Mouse (Mus musculus) heart, embryonic 14.5 days (tissue): Measurements from ENCODE around the gene Arl8a. TPM values are rescaled to one million over a fixed set of nuclear protein-coding genes. Genes with fewer than 3 reads are reported as not detected.

Experiments used
- ATAC-seq: fragments of 200-750 bp; cut with Nextera tagmentation; 2 replicates; pipeline ENCODE4 v1.8.0; 2017; ENCODE audit warnings: low read depth, moderate TSS enrichment; ENCODE audit not compliant: insufficient number of reproducible peaks, insufficient read depth, low FRiP score
- H3K27ac ChIP-seq, 2 experiments: fragments of 200-500 bp in 1 of 2; fragments of 300-500 bp in 1 of 2; sonication (generic) in 1 of 2; replicated peaks in 1 of 2; 2 replicates each; pipeline ENCODE4 v1.5.1; 2012 to 2014; ENCODE audit warnings: low read depth in 2 of 2, low read length in 2 of 2, control low read depth in 1 of 2, mild to moderate bottlenecking in 1 of 2, mixed read lengths in 1 of 2; ENCODE audit not compliant: control insufficient read depth in 1 of 2, insufficient read depth in 1 of 2
- H3K27me3 ChIP-seq: fragments of 300-500 bp; sonication (generic); 2 replicates; pipeline ENCODE4 v1.6.1; 2014; ENCODE audit warnings: mild to moderate bottlenecking, low read length, control low read depth; ENCODE audit not compliant: control insufficient read depth, insufficient read depth
- H3K36me3 ChIP-seq: fragments of 300-500 bp; sonication (generic); 2 replicates; pipeline ENCODE4 v1.6.1; 2014; ENCODE audit warnings: mild to moderate bottlenecking, control low read depth, low read length, mixed read lengths; ENCODE audit not compliant: control insufficient read depth, insufficient read depth
- H3K4me1 ChIP-seq, 2 experiments: fragments of 200-500 bp in 1 of 2; fragments of 300-500 bp in 1 of 2; sonication (generic) in 1 of 2; 2 replicates each; pipeline ENCODE4 v1.6.1; 2012 to 2014; ENCODE audit warnings: low read length in 2 of 2, control low read depth in 1 of 2, mixed read lengths in 1 of 2; ENCODE audit not compliant: control insufficient read depth in 2 of 2, insufficient read depth in 2 of 2
- H3K4me2 ChIP-seq: fragments of 300-500 bp; sonication (generic); 2 replicates; pipeline ENCODE4 v1.6.1; 2014; ENCODE audit warnings: mild to moderate bottlenecking, low read length
- H3K4me3 ChIP-seq, 2 experiments: fragments of 200-500 bp in 1 of 2; fragments of 300-500 bp in 1 of 2; sonication (generic) in 1 of 2; 2 replicates each; pipeline ENCODE4 v1.5.1; 2012 to 2014; ENCODE audit warnings: low read length in 2 of 2, mild to moderate bottlenecking in 2 of 2, control low read depth in 1 of 2, low read depth in 1 of 2, moderate library complexity in 1 of 2; ENCODE audit not compliant: control insufficient read depth in 1 of 2, insufficient read depth in 1 of 2
- H3K9ac ChIP-seq: fragments of 300-500 bp; sonication (generic); 2 replicates; pipeline ENCODE4 v1.6.1; 2014; ENCODE audit warnings: mild to moderate bottlenecking, low read length
- H3K9me3 ChIP-seq: fragments of 300-500 bp; sonication (generic); 2 replicates; pipeline ENCODE4 v1.6.1; 2016; ENCODE audit warnings: low read length, control low read depth; ENCODE audit not compliant: control insufficient read depth
- WGBS: fragments of 180-500 bp; shearing (Covaris S2); extraction: QIAGEN DNeasy Blood & Tissue Kit; methylation state at CpG from one replicate; pipeline ENCODE4 v1.1.7; 2014; 5-methylcytosine and 5-hydroxymethylcytosine counted together
- polyA plus RNA-seq: library from polyadenylated mRNA; unstranded; fragments of >200 nt; fragmentation: Nextera tagmentation; extraction: Ambion mirVana; gene quantifications from 2 replicates; pipeline ENCODE4 v1.2.1, GENCODE M21; 2014

The Arl8a gene
- polyA plus RNA-seq, 1 experiment from 2014 or later = 37.2 TPM

- H3K9me3 ChIP-seq = no peaks in the 10 kb centered on the region
- peaks cover 56% of the 10 kb centered on the region for H3K27me3 ChIP-seq
- ATAC-seq = no peak
- no peak overlapping the region for H3K4me2 ChIP-seq
- peaks cover 21 to 25% of the 10 kb centered on the region in 2 experiments for H3K4me1 ChIP-seq
- no peak overlapping the region for H3K9ac ChIP-seq
- WGBS = 12% methylated on average over 9 of the region's 9 CpGs
- H3K4me3 ChIP-seq = no peak overlapping the region
- H3K27ac ChIP-seq = no peak overlapping the region
- no peaks in the 10 kb centered on the region for H3K36me3 ChIP-seq
Measured at GRCm38 (mm10) chr1:135128986-135129385, 17.6 kb upstream of the Arl8a start.

GRCm38 (mm10) chr1:135129543-135130183, 17.0 kb upstream of the Arl8a start:
- H3K4me1 ChIP-seq = peaks cover 21 to 25% of the 10 kb centered on the region in 2 experiments
- no peaks in the 10 kb centered on the region for H3K9me3 ChIP-seq
- H3K36me3 ChIP-seq = no peaks in the 10 kb centered on the region
- no peak overlapping the region for H3K4me3 ChIP-seq
- H3K27ac ChIP-seq = no peak overlapping the region
- H3K4me2 ChIP-seq = no peak overlapping the region
- 74% methylated on average over 9 of the region's 9 CpGs for WGBS
- H3K9ac ChIP-seq = no peak overlapping the region
- H3K27me3 ChIP-seq = peaks cover 55% of the 10 kb centered on the region
- ATAC-seq = no peak

- Histone ChIP-seq H3K9ac (no peak overlapping the region), H3K9me3 (no peaks in the 10 kb centered on the region), H3K4me1 (peaks cover 21 to 25% of the 10 kb centered on the region in 2 experiments), H3K27me3 (peaks cover 47% of the 10 kb centered on the region), H3K4me2 (no peak overlapping the region), H3K27ac (no peak overlapping the region), H3K36me3 (no peaks in the 10 kb centered on the region), H3K4me3 (no peak overlapping the region)
- no peak for ATAC-seq
- 58% methylated on average over 2 of the region's 2 CpGs for WGBS
Measured at GRCm38 (mm10) chr1:135130376-135131018, 16.1 kb upstream of the Arl8a start.

GRCm38 (mm10) chr1:135131034-135131433, 15.6 kb upstream of the Arl8a start:
- H3K9me3 ChIP-seq = no peaks in the 10 kb centered on the region
- no peaks in the 10 kb centered on the region for H3K36me3 ChIP-seq
- no peak overlapping the region; the same call in 1 of the 2 replicates for H3K4me2 ChIP-seq
- H3K4me1 ChIP-seq = peaks cover 21 to 25% of the 10 kb centered on the region in 2 experiments
- peaks cover 46% of the 10 kb centered on the region for H3K27me3 ChIP-seq
- 24% methylated on average over 6 of the region's 6 CpGs for WGBS
- H3K4me3 ChIP-seq = no peak overlapping the region
- no peak for ATAC-seq
- H3K9ac ChIP-seq = no peak overlapping the region
- H3K27ac ChIP-seq = no peak overlapping the region

GRCm38 (mm10) chr1:135131560-135131959, 15.1 kb upstream of the Arl8a start:
- Histone ChIP-seq H3K4me3 (no peak overlapping the region), H3K4me2 (no peak overlapping the region), H3K27ac (no peak overlapping the region), H3K27me3 (peaks cover 41% of the 10 kb centered on the region), H3K9me3 (no peaks in the 10 kb centered on the region), H3K9ac (no peak overlapping the region), H3K36me3 (no peaks in the 10 kb centered on the region), H3K4me1 (peaks cover 18 to 25% of the 10 kb centered on the region in 2 experiments)
- no peak for ATAC-seq
- WGBS = 48% methylated on average over 8 of the region's 8 CpGs

- no peak for ATAC-seq
- Histone ChIP-seq H3K9me3 (no peaks in the 10 kb centered on the region), H3K9ac (no peak within 1 kb of the TSS), H3K27ac (no peak within 1 kb of the TSS), H3K4me3 (no peak within 1 kb of the TSS), H3K4me1 (peaks cover 18 to 21% of the 10 kb centered on the region in 2 experiments), H3K36me3 (no peaks in the 10 kb centered on the region), H3K27me3 (peaks cover 36% of the 10 kb centered on the region), H3K4me2 (no peak within 1 kb of the TSS)
- WGBS = 12% methylated on average over 10 of the region's 10 CpGs
Measured at GRCm38 (mm10) chr1:135132473-135132872, 14.2 kb upstream of the Arl8a start, which contains the start of gene Ptpn7. Gene Ptpn7 (plus strand): TSS chr1:135132700.

- 78% methylated on average over 9 of the region's 9 CpGs for WGBS
- Histone ChIP-seq H3K9me3 (no peaks in the 10 kb centered on the region), H3K9ac (no peak overlapping the region), H3K36me3 (no peaks in the 10 kb centered on the region), H3K4me3 (no peak overlapping the region), H3K4me1 (peaks cover 18 to 21% of the 10 kb centered on the region in 2 experiments), H3K4me2 (no peak overlapping the region), H3K27ac (no peak overlapping the region), H3K27me3 (peaks cover 32% of the 10 kb centered on the region)
- no peak for ATAC-seq
Measured at GRCm38 (mm10) chr1:135132893-135133369, 13.7 kb upstream of the Arl8a start.
